Mouse (Mus musculus): ENCODE results near the gene Krt16.

The Krt16 gene

DNA sequence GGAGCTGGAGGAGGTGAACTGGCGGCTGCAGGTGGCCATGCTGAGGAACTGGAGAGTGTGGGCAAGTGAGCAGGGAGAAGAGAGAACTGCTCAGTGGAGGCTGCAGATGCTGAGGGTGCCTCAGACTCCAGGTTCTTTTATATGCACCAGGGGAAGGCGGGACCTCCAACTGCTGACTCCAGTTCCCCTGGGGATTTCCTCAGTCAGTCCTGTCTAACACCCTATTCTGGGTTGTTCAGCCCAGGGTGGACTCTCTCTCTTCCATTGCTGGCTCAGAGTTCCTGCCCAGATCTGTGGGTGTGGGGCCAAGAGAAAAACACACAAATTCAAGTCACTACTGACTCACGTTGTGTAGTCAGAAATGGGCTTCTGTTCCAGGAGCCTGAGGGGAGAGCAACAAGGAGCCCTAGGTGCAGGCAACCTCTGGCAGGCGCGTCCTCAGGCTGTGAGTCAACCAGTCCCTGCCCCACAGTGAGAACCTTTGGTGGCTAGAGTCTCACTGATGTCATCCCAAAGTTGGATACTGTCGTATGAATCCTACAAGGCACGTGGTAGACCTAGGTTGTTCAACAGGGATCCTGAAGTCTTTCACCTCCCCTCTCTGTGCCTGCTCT is at the start of gene Krt16:
Krt16 (minus strand) TSS at position 51 of the 614 bp plus-strand sequence.
- DNase-seq: no peak

DNA sequence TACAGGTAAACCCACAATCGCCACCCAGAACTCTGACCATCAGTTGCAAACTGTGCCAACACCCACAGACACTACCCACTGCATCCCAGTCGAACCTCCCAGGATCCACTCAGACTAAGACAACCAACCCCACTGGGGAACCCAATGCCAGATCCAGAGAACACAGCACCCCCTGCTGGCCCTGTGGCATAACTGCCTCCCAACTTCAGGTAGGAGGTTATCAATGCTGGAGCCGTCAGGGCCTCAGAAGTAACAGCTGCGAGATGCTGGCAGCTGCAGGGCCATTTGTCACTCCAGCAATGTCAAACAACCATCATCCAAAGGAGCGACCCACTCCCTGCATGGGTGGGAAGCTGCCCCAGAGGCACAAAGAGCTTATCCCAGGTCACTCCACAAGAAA is 49.1 kb upstream of the Krt16 start:
- no peak for DNase-seq

DNA sequence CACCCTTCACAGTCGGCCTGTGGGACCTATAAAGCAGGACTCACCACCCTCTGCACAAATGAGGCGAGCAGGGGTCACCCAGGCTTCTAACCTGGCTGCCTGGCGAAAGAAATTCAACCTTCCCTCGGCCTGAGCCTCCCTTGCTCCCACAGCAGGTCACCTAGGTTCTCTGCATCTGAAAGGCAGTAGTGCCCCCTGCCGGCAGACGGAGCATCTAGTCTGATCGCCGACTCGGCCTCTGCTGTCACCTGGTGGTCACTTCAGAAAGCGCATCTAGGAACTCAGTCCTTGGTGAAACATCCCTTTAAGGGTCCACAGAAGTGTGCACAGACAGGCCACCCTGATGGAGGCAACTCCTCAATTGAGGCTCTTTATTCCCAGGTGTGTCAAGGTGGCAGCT is 46.6 kb upstream of the Krt16 start:
- DNase-seq: peak; percentile 34 to 44

DNA sequence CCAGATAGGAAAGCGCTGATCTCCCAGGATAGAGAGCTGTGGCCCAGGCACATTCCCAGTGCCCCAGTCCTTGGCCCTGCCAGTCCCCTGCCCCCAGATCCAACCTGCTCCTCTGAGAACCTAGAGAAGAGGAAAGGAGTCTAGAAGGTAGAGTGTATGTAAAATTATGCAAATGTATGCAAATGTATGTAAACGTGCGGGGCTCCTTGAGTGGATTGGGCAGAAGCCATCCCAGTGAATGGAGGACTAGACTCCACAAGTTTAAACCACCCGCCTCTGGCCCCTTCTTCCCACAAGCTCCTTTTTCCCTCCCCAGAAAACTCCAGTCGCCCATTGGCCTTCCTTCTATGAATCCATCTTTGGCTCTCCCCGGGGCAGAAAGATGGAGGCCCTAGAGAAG is 44.2 kb upstream of the Krt16 start:
- no peak for DNase-seq

DNA sequence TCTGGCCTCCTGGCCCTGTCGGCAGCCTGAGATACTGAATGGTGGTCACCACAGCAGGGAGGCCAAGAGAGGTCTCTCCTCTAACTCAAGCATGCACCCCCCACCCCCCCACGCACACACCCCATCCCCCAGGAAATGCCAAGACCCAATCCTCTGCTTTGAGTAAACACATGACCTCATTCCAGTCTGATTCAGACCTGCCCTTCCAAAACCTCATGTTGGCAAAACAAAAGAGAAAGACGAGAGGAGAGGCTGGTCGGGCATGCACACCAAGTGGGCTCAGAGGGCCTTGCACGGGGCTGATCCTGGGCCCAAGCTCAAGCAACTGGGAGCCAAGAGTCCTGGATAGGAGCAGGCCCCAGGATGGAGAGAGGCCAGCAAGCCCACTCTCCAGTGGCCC is 41.5 kb upstream of the Krt16 start:
- no peak for DNase-seq

DNA sequence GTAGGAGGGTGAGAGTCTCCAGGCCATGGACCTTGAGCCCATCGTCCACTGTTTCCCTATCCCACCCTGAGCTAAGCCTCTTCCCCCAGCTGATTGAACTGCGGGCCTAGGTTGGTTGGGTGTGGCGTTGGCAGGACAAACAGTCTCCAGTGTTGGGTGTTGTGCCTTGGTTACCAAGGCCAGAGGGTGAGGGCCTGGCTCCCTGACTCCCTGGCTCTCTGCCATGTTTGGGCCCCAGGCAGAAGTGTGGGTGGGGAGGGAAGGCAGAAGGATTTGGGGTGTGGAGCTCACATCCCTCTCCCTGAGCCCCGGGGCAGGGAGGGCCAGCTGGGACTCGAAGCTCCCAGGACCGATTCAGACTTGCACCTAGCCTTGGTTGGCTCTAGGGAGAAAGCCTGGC is 40.2 kb upstream of the Krt16 start:
- DNase-seq: no peak

DNA sequence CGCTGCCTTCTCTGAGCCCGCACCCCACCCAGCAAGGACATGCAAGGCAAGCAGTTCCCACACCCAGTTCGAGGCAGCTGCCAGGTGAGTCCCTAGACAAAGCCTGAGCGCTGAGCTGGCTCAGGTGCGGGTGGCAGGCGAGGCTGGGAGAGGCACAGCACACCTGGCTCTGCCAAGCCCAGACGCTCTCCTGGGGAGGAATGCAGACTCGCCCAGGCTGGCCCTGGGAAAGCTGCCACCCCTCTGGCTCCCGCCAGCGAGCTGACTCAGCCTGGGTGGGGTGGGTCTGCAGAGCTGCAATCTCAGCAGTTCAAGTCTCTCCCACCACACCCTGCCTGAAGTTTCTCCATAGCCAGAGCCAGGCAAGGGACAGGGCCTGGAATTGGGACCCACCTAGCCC is 38.3 kb upstream of the Krt16 start:
- no peak for DNase-seq

DNA sequence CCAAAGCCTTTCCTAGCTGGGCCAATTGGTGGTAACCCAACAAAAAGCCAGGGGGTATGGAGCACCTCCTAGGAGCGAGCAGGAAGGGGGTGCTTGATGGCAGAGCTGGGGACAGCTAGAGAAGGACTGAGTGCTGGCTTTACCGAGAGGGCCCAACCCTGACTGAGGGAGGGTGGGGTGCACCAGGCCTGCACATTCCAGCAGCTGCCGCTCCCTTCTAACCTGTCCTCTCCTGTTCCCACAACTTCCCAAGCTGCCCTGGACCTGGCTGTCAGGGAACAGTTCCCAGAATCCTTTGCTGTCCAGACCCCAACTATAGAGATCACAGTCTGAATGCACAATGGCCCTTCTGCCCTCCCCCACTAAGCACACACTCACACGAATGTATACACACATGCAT is 36.3 kb upstream of the Krt16 start:
- DNase-seq: no peak

DNA sequence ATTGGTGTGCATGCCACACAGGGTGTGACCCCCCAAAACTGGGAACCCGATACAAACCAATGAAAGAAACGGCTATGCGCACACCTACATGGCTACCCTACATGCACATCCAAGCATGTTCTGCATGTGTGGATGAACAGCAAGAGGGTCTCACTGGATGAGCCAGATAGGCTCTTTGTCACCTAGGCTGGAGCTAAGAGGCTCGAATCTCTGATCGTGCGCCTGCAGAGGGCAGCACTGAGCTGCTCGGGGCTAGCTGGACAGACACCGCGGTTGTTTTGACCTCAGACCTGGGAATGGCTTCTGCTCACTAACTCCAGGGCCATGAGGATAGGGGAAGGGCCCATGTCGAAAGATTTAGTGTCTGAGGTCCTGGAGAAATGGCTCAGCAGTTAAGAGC is 33.8 kb upstream of the Krt16 start:
- peak; percentile 23 to 36 for DNase-seq

DNA sequence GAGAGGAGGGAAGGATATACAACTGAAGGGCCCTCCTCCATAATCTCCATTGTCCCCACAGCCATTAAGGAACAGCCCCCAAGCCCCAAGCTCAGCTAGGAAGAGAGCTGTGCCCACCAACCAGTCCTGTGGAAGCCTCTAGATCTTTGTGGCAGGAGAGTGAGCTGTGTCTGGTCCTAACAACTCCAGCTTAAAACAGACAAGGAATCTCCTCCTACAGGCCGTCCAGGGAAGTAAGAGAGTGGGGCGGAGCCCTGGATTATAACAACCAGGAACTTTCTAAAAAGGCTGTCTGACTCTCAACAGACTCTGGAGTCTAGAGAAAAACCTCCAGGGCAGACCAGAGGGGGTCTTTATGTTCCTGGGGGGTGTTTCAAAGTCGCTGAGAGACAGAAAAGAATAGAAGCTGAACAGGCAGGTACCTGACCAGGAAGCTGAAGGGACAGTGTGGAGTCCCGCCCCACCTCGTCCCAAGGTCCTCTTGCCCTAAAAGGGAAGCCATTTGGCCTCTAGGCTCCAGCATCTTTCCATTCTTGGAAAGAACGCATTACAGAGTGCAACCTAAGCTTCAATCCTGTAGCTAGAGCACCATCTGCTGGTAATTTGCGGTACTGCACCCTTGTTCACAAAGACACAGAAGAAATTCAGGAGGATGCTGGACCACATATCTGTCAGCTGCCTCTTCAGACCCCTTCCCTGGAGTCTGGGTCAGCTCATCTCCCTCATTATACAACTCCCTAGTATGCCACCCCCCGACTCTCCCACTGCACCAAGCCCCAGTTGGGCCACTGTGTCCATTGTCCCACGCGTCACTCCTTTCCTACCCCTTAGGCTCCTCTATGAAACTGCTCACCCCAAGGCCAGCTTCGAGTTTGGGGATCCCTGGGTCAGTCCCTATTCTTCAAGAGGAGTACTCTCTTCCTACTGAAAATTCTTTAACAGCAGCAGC is 33.2 kb upstream of the Krt16 start:
- peak in 1 of 2 experiments; percentile 29 for DNase-seq

DNA sequence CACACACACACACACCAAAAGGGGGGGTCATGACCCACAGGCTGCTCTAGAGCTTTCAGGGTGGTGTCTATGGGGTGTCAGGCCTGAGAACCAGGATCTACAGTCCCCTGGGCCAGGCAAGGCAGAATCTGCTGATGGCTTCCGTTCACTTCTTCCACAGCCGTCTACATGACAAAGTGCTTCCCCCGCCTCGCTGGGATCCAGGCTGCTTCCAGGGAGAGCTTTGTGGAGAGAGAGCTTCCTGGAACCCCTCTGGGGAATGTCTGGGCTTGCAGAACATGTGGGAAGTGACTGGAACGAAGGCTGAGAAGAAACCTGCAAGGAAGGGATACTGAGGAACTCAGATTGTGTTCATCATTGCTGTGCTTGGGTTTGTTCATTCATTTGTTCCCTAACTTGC is 30.1 kb upstream of the Krt16 start:
- no peak for DNase-seq

DNA sequence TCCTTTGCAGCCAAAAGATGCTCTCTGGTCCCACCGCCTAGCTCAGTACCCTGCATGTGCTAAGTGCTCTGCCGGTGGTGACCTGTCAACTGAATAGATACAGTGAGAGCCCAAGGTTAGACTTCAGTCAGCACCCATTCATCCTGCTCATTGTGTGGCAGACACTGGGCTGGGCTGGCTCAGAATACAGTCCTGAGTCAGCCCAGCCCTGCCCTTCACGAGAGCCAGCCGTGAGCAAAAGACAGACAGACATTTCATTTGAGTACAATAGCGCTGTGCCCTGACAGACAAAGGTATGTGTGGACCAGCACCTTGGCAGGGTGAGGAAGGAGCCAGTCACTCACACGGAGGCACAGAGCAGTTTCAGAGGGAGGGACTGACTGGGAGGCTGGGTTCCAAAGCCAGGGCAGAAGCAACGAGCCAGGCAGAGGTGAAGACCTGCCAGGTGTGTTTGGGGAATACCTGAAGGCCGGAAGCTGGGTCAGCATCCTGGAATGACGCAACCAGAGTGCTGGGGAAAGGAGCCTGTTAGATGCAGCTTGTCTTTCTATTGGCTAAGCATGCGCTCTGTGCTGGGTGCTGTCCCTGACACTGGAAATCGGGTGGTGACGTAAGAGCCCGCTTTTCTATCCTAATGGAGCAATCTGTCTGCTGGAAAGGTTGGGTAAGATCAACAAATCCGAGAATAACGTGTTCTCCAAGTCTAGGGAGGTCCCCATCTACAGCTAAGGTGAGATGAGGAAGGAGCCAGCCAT is 29.2 kb upstream of the Krt16 start:
- no peak for DNase-seq

DNA sequence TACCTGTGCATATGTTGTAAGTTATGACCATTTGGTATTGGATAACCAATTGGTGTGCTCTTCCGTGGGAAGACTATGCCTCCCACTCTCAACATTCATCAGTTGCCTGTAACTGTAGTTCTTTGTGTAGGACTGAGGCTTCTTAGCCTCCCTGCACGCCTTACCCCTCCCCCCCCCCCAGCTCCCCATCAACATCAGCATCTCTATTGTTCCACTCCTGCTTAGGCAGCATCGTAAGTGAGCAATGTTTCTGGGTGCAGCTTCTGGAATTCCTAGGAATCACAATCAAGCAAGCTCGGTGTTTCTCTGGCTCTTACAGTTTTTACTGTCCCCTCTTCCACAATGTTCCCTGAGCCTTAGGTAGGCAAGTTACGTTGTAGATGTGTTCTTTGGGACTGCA is 26.8 kb upstream of the Krt16 start:
- no peak for DNase-seq

DNA sequence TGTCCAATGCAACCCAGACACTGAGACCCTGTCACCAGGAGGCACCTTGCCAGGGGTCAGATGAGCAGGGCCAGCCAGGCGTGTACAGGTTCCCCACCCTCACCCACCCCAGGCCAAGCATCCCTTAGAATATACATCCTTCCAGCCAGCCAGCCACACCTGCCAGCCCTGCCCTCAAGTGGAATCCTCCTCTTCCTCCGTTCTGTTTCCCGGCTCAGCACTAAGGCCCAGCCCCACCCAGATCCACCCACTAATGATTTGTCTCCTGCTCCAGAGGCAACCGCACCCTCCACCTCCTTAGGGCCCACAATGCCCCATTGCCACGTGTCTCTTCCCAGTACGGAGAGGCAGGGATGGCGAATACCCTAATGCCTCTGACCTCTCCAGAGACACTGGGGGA is 26.0 kb upstream of the Krt16 start:
- DNase-seq: no peak

DNA sequence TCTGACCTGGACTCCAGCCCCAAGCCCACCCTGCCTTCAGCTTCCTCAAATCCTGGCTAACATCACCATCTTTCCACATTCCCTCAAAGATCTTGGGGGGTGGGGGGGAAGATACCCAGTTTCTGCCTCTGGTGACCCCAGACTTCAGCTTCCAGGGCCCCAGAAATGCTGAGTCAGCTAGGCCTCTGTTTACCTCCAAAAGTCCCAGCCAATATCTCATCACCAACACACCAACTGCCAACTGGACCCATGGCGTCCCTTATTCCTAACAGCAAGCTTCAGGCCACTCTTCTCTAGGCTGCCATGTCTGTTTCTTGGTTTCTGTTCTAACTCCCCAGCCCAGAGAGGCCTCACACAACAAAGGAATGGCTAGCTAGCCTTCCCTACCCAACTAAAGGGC is 23.2 kb upstream of the Krt16 start:
- DNase-seq: no peak

DNA sequence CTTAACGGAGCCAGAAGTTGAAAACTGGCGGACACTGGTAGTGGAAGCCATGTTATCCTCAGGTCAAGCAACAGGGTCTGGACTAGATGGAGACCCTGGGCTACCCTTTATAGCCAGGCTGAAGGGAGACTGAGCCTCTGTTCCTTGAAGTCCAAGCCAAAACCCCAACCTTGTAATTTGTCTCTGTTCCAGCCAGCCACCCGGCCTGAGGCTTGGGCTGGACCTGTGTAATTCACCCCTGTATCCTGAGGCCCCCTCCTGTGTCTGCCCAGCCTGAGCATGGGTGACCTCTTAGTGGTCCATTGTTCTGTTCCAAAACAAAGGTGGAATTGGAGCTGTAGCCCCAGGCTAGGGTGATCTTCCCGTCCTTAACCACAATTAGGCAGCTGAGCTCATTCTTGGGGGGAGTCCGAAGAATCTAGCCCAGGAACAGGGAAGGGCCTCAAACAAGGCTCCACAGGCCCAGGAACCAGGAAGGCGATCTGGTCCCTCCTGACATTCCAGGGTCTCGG is 21.2 kb upstream of the Krt16 start, which contains the start of gene Krt42:
Krt42 (minus strand) TSS at position 51 of the 512 bp plus-strand sequence.
- DNase-seq: no peak

DNA sequence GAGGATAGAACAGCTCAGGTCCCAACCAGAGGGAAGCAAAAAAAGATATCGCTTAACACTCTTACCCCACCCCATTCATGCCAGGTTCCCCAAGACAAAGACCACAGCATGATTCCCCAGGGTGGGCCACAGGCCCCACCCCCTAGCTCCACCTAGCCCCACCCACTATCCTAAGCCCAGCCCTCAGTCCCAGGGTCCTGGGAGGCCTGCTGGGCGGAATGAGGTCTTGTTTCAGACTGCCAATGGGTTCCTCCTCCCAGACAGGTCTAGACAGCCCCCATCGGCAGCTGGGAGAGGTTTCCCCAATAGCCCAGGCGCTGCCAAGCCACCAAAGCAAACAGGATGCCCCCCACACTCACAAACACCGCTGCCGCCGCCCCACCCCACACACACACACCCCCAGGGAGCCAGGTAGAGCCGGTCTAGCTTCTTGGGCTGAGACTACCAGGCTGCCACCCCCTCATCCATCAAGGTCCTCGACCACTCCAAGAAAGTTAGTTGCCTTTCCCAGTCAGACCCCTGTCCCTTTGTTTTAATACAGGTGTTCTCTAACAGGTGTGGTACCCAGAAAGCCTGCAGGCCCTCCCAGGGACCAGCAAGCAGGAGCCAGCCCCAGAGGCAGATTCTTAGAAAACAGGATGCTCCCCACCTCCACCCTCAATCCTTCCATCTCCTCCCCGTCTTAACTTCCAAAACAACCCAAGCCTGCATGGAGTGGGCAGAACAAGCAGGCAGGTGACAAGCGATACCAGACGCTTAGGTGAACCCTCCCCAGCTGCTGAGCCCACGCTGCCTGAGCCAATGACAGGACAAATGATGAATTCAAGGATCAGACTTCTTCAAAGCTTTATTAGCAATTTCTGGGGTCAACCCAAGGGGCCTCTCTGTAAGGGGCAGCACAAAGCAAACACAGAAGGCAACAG is 13.6 kb upstream of the Krt16 start:
- no peak for DNase-seq

DNA sequence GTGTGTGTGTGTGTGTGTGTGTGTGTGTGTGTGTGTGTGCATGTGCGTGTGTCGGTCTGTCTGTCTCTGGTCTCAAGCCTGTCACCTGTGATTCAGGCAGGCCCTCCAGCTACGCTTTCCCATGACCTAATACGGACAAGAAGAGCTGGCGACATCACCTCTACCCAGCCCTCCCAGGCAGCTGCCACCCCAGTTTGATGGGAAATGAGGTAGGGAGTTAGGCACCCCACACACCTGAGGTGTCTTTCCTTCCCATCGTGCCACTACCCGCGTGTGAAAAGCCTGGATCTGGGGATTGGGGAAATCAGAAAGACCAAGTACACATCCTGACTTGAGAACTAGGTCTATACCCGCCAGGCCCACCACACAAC is 12.5 kb upstream of the Krt16 start:
- DNase-seq: no peak

DNA sequence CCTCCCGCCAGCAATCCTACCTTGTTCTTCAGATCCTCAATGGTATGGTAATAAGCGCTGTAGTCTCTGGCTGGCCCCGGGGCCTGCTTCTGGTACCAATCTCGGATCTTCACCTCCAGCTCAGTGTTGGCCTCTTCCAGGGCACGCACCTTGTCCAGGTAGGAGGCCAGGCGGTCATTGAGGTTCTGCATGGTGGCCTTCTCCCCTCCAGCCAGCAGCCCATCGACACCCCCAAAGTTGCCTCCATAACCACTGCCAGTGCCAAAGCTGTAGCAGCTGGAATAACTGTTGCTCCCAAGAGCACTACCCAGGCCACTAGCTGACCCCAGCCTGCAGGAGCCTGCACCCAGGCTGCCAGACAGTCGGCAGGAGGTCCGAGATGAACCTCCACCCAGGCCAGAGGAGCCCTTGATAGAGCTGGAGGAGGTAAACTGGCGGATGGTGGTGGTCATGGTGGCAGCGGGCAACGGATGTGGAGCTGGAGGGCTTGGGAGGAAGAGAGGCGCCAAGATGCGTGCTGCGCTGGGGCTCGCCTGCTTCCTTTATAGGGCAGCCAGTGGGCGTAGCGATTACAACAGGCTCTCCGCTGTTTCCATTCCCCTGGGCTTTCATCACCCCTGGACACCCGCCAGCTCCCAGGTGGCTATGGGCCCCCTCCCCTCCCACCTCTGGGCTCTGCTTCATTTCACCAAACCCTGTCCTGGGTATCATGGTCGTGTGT is 12.0 kb upstream of the Krt16 start, which contains the start of gene Krt17:
Krt17 (minus strand) TSS at position 516 of the 721 bp plus-strand sequence.
- DNase-seq: no peak

DNA sequence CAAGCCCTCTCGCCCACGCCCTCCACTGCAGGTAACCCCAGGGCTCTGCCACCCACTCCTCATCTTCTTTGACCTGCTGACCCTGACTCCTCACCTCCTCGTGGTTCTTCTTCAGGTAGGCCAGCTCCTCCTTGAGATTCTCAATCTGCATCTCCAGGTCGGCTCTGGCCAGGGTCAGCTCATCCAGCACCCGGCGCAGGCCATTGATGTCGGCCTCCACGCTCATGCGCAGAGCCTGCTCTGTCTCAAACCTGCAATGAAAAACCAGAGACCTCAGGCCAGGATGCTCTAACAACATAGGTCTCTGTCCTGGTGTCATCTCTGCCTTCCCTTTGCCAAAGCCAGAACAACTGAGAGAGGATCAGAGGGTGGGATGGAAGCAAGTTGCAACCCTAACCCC is 10.4 kb upstream of the Krt16 start:
- DNase-seq: no peak

DNA sequence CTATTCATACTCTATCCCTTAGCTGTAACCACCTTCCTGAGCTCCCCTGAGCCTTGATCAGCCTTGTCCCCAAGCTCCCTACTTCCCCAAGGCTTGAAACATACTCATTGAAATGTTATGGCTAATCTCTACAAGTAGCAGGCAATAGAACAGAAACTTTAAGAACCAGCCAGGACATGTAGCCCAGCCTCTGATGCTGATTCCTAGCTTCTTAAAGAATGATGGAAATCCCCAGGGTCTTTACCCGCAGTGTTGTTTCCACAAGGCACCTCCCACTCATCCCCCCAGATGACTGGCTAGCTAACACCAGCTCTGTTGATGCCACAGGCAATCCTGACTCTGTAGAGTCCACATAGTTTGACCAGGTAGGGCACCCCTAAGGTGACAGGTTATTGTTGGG is 9.3 kb upstream of the Krt16 start:
- no peak for DNase-seq

Data from thymus, adult 18-20 months (tissue).